Mouse (Mus musculus) retina, postnatal 7 days (tissue): ENCODE measurements at regions not wholly inside any gene's neighbourhood (a gene's known extent, or its start where the extent isn't known, plus 50 kb on each side); places are given as distances from the start of the nearest gene placed in this dataset.
"Not testable (repeated sequence)": the region's sequence is repeated elsewhere in the genome, so short reads cannot be mapped to it uniquely, and the experiment has no call there.

Experiments
- DNase-seq: peaks from one replicate; pipeline ENCODE4 v3.0.0-alpha.2; 2012; ENCODE audit warnings: low read depth, low spot score

- DNase-seq, result not testable (repeated sequence)
Measured at GRCm38 (mm10) chr1:117051311-117051710, 248.5 kb downstream of the Gm19965 start.

GRCm38 (mm10) chr1:117067151-117067819 lies 264.5 kb downstream of the Gm19965 start:
- no peak for DNase-seq

- DNase-seq, result peak; percentile 53
Measured at GRCm38 (mm10) chr1:117087136-117087535, 284.4 kb downstream of the Gm19965 start.

GRCm38 (mm10) chr1:117111496-117111895 lies 308.7 kb downstream of the Gm19965 start:
- DNase-seq, result no peak

GRCm38 (mm10) chr1:117113918-117114317 lies 311.1 kb downstream of the Gm19965 start:
- no peak for DNase-seq

GRCm38 (mm10) chr1:117122965-117123364 lies 320.2 kb downstream of the Gm19965 start:
- DNase-seq, result peak; percentile 2
